Mouse (Mus musculus) testis, adult 2 months (tissue): Measurements from ENCODE around the gene Olfr1426.

ENCODE experiments used
- CTCF ChIP-seq: fragments of 200-500 bp; IDR thresholded peaks from 2 replicates; pipeline ENCODE4 v1.5.1; 2012; ENCODE audit warnings: low read depth, mild to moderate bottlenecking, inconsistent platforms, low read length, moderate library complexity; ENCODE audit not compliant: control insufficient read depth, insufficient read depth, insufficient replicate concordance
- POLR2A ChIP-seq: fragments of 200-500 bp; IDR thresholded peaks from 2 replicates; pipeline ENCODE4 v1.6.1; 2012; ENCODE audit warnings: low read depth, mild to moderate bottlenecking, inconsistent platforms, low read length, moderate library complexity; ENCODE audit not compliant: control insufficient read depth

GRCm38 (mm10) chr19:12104541-12104940 lies 12.7 kb upstream of the Olfr1426 start:
- TF ChIP-seq CTCF: no peak
- TF ChIP-seq POLR2A: no peak
